Mouse (Mus musculus) midbrain, embryonic 10.5 days (tissue): Measurements from ENCODE around the gene Cdc42ep5. TPM values are rescaled to one million over a fixed set of nuclear protein-coding genes. Genes with fewer than 3 reads are reported as not detected.

Experiments
- DNase-seq: peaks from one replicate; pipeline ENCODE4 v3.0.0-alpha.2; 2017; ENCODE audit warnings: low spot score
- H3K27ac ChIP-seq: fragments of 300-500 bp; sonication (generic); replicated peaks from 2 replicates; pipeline ENCODE4 v1.5.1; 2016; ENCODE audit warnings: mild to moderate bottlenecking
- H3K27me3 ChIP-seq: fragments of 300-500 bp; sonication (generic); 2 replicates; pipeline ENCODE4 v1.6.1; 2016; ENCODE audit warnings: low read depth, mild to moderate bottlenecking; ENCODE audit not compliant: poor library complexity, severe bottlenecking
- H3K36me3 ChIP-seq: fragments of 300-500 bp; sonication (generic); 2 replicates; pipeline ENCODE4 v1.6.1; 2016; ENCODE audit warnings: mild to moderate bottlenecking, moderate library complexity
- H3K4me1 ChIP-seq: fragments of 300-500 bp; sonication (generic); 2 replicates; pipeline ENCODE4 v1.6.1; 2016
- H3K4me3 ChIP-seq: fragments of 300-500 bp; sonication (generic); 2 replicates; pipeline ENCODE4 v1.5.1; 2016; ENCODE audit warnings: mild to moderate bottlenecking, moderate library complexity
- H3K9me3 ChIP-seq: fragments of 300-500 bp; sonication (generic); replicated peaks from 2 replicates; pipeline ENCODE4 v1.6.1; 2016; ENCODE audit warnings: mild to moderate bottlenecking
- WGBS: fragments of 180-500 bp; shearing (Covaris S2); methylation state at CpG from one replicate; pipeline ENCODE4 v1.1.7; 2016; 5-methylcytosine and 5-hydroxymethylcytosine counted together
- polyA plus RNA-seq: library from polyadenylated mRNA; unstranded; fragments of >200 nt; fragmentation: Nextera tagmentation; extraction: Ambion mirVana; gene quantifications from 2 replicates; pipeline ENCODE4 v1.2.1, GENCODE M21; 2016

Cdc42ep5 gene
- polyA plus RNA-seq, 1 experiment from 2014 or later: 18.1 TPM

GRCm38 (mm10) chr7:4150811-4151221, 13.8 kb downstream of the Cdc42ep5 start:
- H3K27ac ChIP-seq: no peak overlapping the region
- H3K9me3 ChIP-seq: no peaks in the 10 kb centered on the region
- H3K4me1 ChIP-seq: peaks cover 34% of the 10 kb centered on the region
- peak overlapping the region; percentile 80 for H3K4me3 ChIP-seq
- no peak for DNase-seq
- WGBS: 9% methylated on average over 14 of the region's 14 CpGs
- peaks cover 35% of the 10 kb centered on the region for H3K27me3 ChIP-seq
- peaks cover 29% of the 10 kb centered on the region for H3K36me3 ChIP-seq

- 2% methylated on average over 14 of the region's 14 CpGs for WGBS
- H3K9me3 ChIP-seq: no peaks in the 10 kb centered on the region; the same call in 1 of the 2 replicates
- peak within 1 kb of the TSS; percentile 80 for H3K4me3 ChIP-seq
- no peak for DNase-seq
- peak within 1 kb of the TSS; percentile 85 for H3K27ac ChIP-seq
- H3K4me1 ChIP-seq: peaks cover 34% of the 10 kb centered on the region
- peaks cover 35% of the 10 kb centered on the region for H3K27me3 ChIP-seq
- peaks cover 36% of the 10 kb centered on the region for H3K36me3 ChIP-seq
Observed at GRCm38 (mm10) chr7:4150059-4150541, 14.6 kb downstream of the Cdc42ep5 start, which contains the start of gene Leng9. Gene Leng9, minus strand, starts transcription at chr7:4150374.

- peaks cover 31% of the 10 kb centered on the region for H3K4me1 ChIP-seq
- H3K4me3 ChIP-seq: peak overlapping the region; percentile 80
- H3K36me3 ChIP-seq: peaks cover 43% of the 10 kb centered on the region
- H3K27me3 ChIP-seq: peaks cover 35% of the 10 kb centered on the region
- H3K9me3 ChIP-seq: no peaks in the 10 kb centered on the region; the same call in 1 of the 2 replicates
- WGBS: under 1% methylated on average over 64 of the region's 64 CpGs
- peak overlapping the region; percentile 85 for H3K27ac ChIP-seq
- DNase-seq: peak; percentile 72
Observed at GRCm38 (mm10) chr7:4149209-4150054, 15.2 kb downstream of the Cdc42ep5 start.

- Histone ChIP-seq H3K36me3 (peaks cover 51% of the 10 kb centered on the region), H3K4me3 (peak overlapping the region; percentile 80), H3K4me1 (peaks cover 31% of the 10 kb centered on the region), H3K27me3 (peaks cover 35% of the 10 kb centered on the region), H3K27ac (peak overlapping the region; percentile 85), H3K9me3 (no peaks in the 10 kb centered on the region; the same call in 1 of the 2 replicates)
- 29% methylated on average over 18 of the region's 18 CpGs for WGBS
- DNase-seq: no peak
Observed at GRCm38 (mm10) chr7:4148341-4149208, 16.1 kb downstream of the Cdc42ep5 start.

- H3K9me3 ChIP-seq: no peaks in the 10 kb centered on the region; the same call in 1 of the 2 replicates
- peaks cover 31% of the 10 kb centered on the region for H3K4me1 ChIP-seq
- no peak overlapping the region for H3K27ac ChIP-seq
- H3K27me3 ChIP-seq: peaks cover 30% of the 10 kb centered on the region
- no peak for DNase-seq
- 0 out of 2 replicates have a peak overlapping the region, but pooled peaks have one; percentile 80 for H3K4me3 ChIP-seq
- WGBS: 93% methylated on average over 4 of the region's 4 CpGs
- peaks cover 59% of the 10 kb centered on the region for H3K36me3 ChIP-seq
Observed at GRCm38 (mm10) chr7:4147836-4148235, 16.8 kb downstream of the Cdc42ep5 start.

- Histone ChIP-seq H3K27ac (no peak overlapping the region), H3K36me3 (peaks cover 63% of the 10 kb centered on the region), H3K9me3 (no peaks in the 10 kb centered on the region; the same call in 1 of the 2 replicates), H3K4me3 (no peak overlapping the region), H3K27me3 (peaks cover 25% of the 10 kb centered on the region), H3K4me1 (peaks cover 31% of the 10 kb centered on the region)
- no peak for DNase-seq
- WGBS: 92% methylated on average over 19 of the region's 20 CpGs
Observed at GRCm38 (mm10) chr7:4147371-4147770, 17.3 kb downstream of the Cdc42ep5 start.

- no peak for DNase-seq
- peaks cover 30% of the 10 kb centered on the region for H3K4me1 ChIP-seq
- WGBS: 97% methylated on average over 23 of the region's 23 CpGs
- no peak overlapping the region for H3K27ac ChIP-seq
- peaks cover 72% of the 10 kb centered on the region for H3K36me3 ChIP-seq
- no peak overlapping the region for H3K4me3 ChIP-seq
- peaks cover 17% of the 10 kb centered on the region for H3K27me3 ChIP-seq
- no peaks in the 10 kb centered on the region; the same call in 1 of the 2 replicates for H3K9me3 ChIP-seq
Observed at GRCm38 (mm10) chr7:4146241-4147180, 18.1 kb downstream of the Cdc42ep5 start.

GRCm38 (mm10) chr7:4145552-4146190, 19.0 kb downstream of the Cdc42ep5 start:
- peaks cover 22% of the 10 kb centered on the region for H3K4me1 ChIP-seq
- H3K4me3 ChIP-seq: no peak overlapping the region
- DNase-seq: no peak
- no peaks in the 10 kb centered on the region; the same call in 1 of the 2 replicates for H3K9me3 ChIP-seq
- peaks cover 8% of the 10 kb centered on the region for H3K27me3 ChIP-seq
- peaks cover 80% of the 10 kb centered on the region for H3K36me3 ChIP-seq
- WGBS: 79% methylated on average over 6 of the region's 6 CpGs
- H3K27ac ChIP-seq: no peak overlapping the region

- Histone ChIP-seq H3K9me3 (no peaks in the 10 kb centered on the region; the same call in 1 of the 2 replicates), H3K4me3 (no peak overlapping the region), H3K36me3 (peaks cover 88% of the 10 kb centered on the region), H3K27me3 (peaks cover 1% of the 10 kb centered on the region), H3K27ac (no peak overlapping the region), H3K4me1 (peaks cover 15% of the 10 kb centered on the region)
- WGBS: 97% methylated on average over 20 of the region's 20 CpGs
- no peak for DNase-seq
Observed at GRCm38 (mm10) chr7:4144766-4145551, 19.7 kb downstream of the Cdc42ep5 start.

GRCm38 (mm10) chr7:4144046-4144445, 20.6 kb downstream of the Cdc42ep5 start:
- peaks cover 97% of the 10 kb centered on the region for H3K36me3 ChIP-seq
- no peak for DNase-seq

More at GRCm38 (mm10) chr7:4144046-4144445, 20.6 kb downstream of the Cdc42ep5 start:
- H3K4me1 ChIP-seq: peaks cover 11% of the 10 kb centered on the region
- no peaks in the 10 kb centered on the region; the same call in 1 of the 2 replicates for H3K9me3 ChIP-seq
- H3K4me3 ChIP-seq: no peak overlapping the region
- no peaks in the 10 kb centered on the region for H3K27me3 ChIP-seq
- H3K27ac ChIP-seq: no peak overlapping the region
- WGBS: 95% methylated on average over 13 of the region's 13 CpGs
